ENCODE assay signal across 7 mouse cellular contexts in the genomic region with DNA sequence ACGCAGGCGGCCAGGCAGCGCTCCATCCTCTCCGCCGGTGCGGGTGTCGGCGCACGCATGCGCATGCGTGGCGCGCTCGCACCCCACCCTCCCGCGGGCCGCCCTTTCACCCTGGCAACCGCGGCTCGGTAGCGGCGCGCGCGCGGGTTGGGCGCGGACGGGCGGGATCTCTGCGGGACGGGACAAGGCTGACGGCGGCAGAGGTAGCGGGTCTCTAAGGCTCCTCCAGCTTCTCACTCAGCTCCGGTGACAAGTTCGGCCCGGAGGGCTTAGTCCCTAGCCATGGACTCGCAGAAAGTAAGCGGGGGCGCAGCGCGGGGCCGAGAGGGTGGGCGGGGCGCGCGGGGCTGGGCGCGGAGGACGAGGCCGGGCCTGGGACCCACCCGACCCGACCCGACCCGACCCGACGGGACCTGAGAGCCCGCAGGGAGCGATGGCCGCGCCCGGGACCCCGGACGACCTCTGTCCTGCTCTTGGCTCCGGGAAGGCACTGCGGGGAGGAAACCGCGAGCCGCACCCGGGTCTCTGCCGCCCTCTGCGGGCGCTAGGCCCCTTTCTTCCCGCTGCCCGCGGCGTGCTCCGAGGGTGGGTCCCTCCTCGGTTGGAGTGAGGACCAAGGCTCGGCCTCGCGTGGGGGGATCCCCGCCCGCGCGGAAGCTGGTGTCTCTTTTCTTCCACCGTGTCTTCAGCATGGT. TPM values are rescaled to one million over a fixed set of nuclear protein-coding genes. Genes with fewer than 3 reads are reported as not detected.
DNase-seq lines count a peak whose midpoint lies in the region; ATAC-seq lines count a peak whose summit lies in the region.

TSS of gene Fsd1l (plus strand) at position 156 of the 695 bp plus-strand sequence.

- peak within 1 kb of the TSS; percentile 88 for H3K9ac ChIP-seq in embryonic facial prominence, embryonic 11.5 days (replicated peaks; ENCODE audit: low read length)
- peak within 1 kb of the TSS; percentile 85 for H3K9ac ChIP-seq in limb, embryonic 11.5 days (ENCODE audit: low read length)
- H3K9ac ChIP-seq in midbrain, embryonic 12.5 days (replicated peaks): peak within 1 kb of the TSS; percentile 93

- H3K27me3 ChIP-seq in embryonic facial prominence, embryonic 11.5 days (ENCODE audit: control insufficient read depth, insufficient read depth, low read length): no peaks in the 10 kb centered on the region
- no peaks in the 10 kb centered on the region for H3K27me3 ChIP-seq in limb, embryonic 11.5 days (ENCODE audit: control insufficient read depth, insufficient read depth, low read length)
- peaks cover 3% of the 10 kb centered on the region; the same call in 1 of the 2 replicates for H3K27me3 ChIP-seq in midbrain, embryonic 12.5 days

- no peaks in the 10 kb centered on the region for H3K36me3 ChIP-seq in embryonic facial prominence, embryonic 11.5 days (replicated peaks; ENCODE audit: control insufficient read depth, insufficient read depth, low read depth, low read length)
- no peaks in the 10 kb centered on the region for H3K36me3 ChIP-seq in limb, embryonic 11.5 days (ENCODE audit: control insufficient read depth, insufficient read depth, low read length)
- no peaks in the 10 kb centered on the region for H3K36me3 ChIP-seq in midbrain, embryonic 12.5 days

- peak within 1 kb of the TSS; percentile 53 for H3K4me2 ChIP-seq in embryonic facial prominence, embryonic 11.5 days (ENCODE audit: low read depth, low read length)
- peak within 1 kb of the TSS; percentile 49 for H3K4me2 ChIP-seq in limb, embryonic 11.5 days (ENCODE audit: low read depth, severe bottlenecking)
- H3K4me2 ChIP-seq in midbrain, embryonic 12.5 days (replicated peaks): peak within 1 kb of the TSS; percentile 73

- peak; percentile 88 for ATAC-seq in embryonic facial prominence, embryonic 11.5 days (replicated peaks; ENCODE audit: insufficient number of reproducible peaks, low FRiP score, low TSS enrichment, low read depth)
- peak; percentile 81 for ATAC-seq in limb, embryonic 11.5 days (ENCODE audit: insufficient number of reproducible peaks, low FRiP score, low TSS enrichment, low read depth)
- peak; percentile 92 for ATAC-seq in midbrain, embryonic 12.5 days (ENCODE audit: low FRiP score, low read depth)

- H3K27ac ChIP-seq in embryonic facial prominence, embryonic 11.5 days (replicated peaks; ENCODE audit: low read depth, low read length): peak within 1 kb of the TSS; percentile 70
- H3K27ac ChIP-seq in limb, embryonic 11.5 days (replicated peaks; ENCODE audit: low read depth, low read length): no peak within 1 kb of the TSS
- H3K27ac ChIP-seq in midbrain, embryonic 12.5 days (replicated peaks): peak within 1 kb of the TSS; percentile 93

- H3K4me1 ChIP-seq in embryonic facial prominence, embryonic 11.5 days (ENCODE audit: control insufficient read depth, insufficient read depth, low read length): no peaks in the 10 kb centered on the region
- H3K4me1 ChIP-seq in limb, embryonic 11.5 days (ENCODE audit: control insufficient read depth, insufficient read depth, low read length): no peaks in the 10 kb centered on the region
- H3K4me1 ChIP-seq in midbrain, embryonic 12.5 days: peaks cover 38% of the 10 kb centered on the region

- peak within 1 kb of the TSS; percentile 87 for H3K4me3 ChIP-seq in embryonic facial prominence, embryonic 11.5 days (ENCODE audit: low read depth, low read length)
- peak within 1 kb of the TSS; percentile 85 for H3K4me3 ChIP-seq in limb, embryonic 11.5 days (ENCODE audit: low read depth, low read length)
- H3K4me3 ChIP-seq in midbrain, embryonic 12.5 days: peak within 1 kb of the TSS; percentile 87

- no peaks in the 10 kb centered on the region for H3K9me3 ChIP-seq in embryonic facial prominence, embryonic 11.5 days (replicated peaks; ENCODE audit: control insufficient read depth, low read length)
- no peaks in the 10 kb centered on the region for H3K9me3 ChIP-seq in limb, embryonic 11.5 days (ENCODE audit: control insufficient read depth, low read length)
- H3K9me3 ChIP-seq in midbrain, embryonic 12.5 days: no peaks in the 10 kb centered on the region

- DNase-seq in adrenal gland, postnatal 36 days: peak; percentile 82 to 90
- peak; percentile 82 for DNase-seq in embryonic facial prominence, embryonic 11.5 days (ENCODE audit: low spot score)
- peak; percentile 98 for DNase-seq in heart, adult 11 months
- DNase-seq in kidney, adult 11 months: peak; percentile 44
- DNase-seq in limb, embryonic 11.5 days (ENCODE audit: low spot score): peak; percentile 82
- DNase-seq in spleen, adult 12 weeks (ENCODE audit: low spot score): peak; percentile 48

- under 1% methylated on average over 68 of the region's 88 CpGs for WGBS in embryonic facial prominence, embryonic 11.5 days
- WGBS in limb, embryonic 11.5 days: under 1% methylated on average over 68 of the region's 88 CpGs
- WGBS in midbrain, embryonic 12.5 days: under 1% methylated on average over 77 of the region's 88 CpGs

RNA-seq across cellular contexts. Expression of gene Fsd1l, which starts in this region (rescaled TPM):
- 10 to 100 TPM in 1 of 2 experiments, 1 to 10 TPM in 1; 4.9 to 10.9 TPM for total RNA-seq in adrenal gland, postnatal 36 days (2021)
- polyA plus RNA-seq in embryonic facial prominence, embryonic 11.5 days (2014; fragmentation: Nextera tagmentation; extraction: Ambion mirVana): 10.3 and 10.7 TPM in 2 replicates
- 7.1 and 7.8 TPM in 2 replicates for polyA plus RNA-seq in limb, embryonic 11.5 days (2014; fragmentation: Nextera tagmentation; extraction: Ambion mirVana)
- polyA plus RNA-seq in midbrain, embryonic 12.5 days (2016; fragmentation: Nextera tagmentation; extraction: Ambion mirVana): 41.9 and 43.9 TPM in 2 replicates

Comparison
In these comparisons a context has a peak if more than half of its experiments do, and no peak if none do; other contexts are left out.
1. DNase-seq: peak in every context shown above with its lines; median percentile 98 in heart, adult 11 months; 86 in adrenal gland, postnatal 36 days; 82 in embryonic facial prominence, embryonic 11.5 days; 82 in limb, embryonic 11.5 days; 48 in spleen, adult 12 weeks; 44 in kidney, adult 11 months.